Mouse (Mus musculus) layer of hippocampus, postnatal 36 days (tissue): ENCODE measurements around the gene Sh3bgr. TPM values are rescaled to one million over a fixed set of nuclear protein-coding genes. Genes with fewer than 3 reads are reported as not detected.
A peak's percentile ranks its signal among the peaks of the same experiment; 100 is the strongest.

Source experiments
- DNase-seq, 2 experiments: peaks; one replicate each; pipeline ENCODE4 v3.0.0; 2022
- total RNA-seq, 2 experiments: library from RNA; stranded (reverse); gene quantifications; 2 replicates each; pipeline ENCODE4 v1.2.3; 2021

The Sh3bgr gene
- 1 to 10 TPM; 2.2 to 2.9 TPM for total RNA-seq

DNA sequence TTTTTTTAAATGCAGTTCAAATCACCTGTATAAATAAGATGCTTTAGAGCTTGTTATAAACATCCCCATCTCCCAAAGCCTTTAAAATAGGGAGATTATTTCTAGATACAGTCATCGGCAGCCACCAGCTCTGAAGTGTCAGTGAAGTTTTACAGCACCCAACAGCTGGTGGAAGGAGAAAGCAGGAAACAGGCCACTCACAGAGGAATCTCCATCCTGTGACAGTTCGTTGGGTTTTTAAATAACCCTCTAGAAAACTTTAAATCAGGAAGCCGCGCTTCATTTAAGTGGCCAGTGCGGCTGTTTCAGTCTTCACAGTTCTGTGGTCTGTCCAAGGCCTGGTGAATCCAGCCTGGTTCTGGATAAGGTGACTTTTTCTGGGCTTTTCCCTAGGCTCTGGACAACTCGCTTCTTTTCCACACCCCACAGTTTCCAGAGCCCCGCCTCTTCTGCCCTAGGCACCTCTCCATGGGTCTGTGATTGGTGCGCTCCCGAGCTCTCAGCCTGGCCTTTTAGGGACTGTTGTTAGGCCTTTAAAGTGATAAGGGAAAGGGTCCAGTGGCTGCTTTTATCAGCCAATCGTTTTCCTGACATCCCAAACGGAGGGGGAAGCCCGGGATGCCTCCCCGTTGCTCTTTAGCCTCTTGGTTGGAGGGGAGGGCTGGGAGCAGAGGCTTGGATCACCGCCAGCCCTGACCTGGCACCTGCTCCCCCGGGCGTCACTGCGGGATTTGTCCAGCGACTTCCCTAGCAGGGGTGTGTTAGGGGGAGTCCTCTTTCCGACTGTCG lies at the start of gene Sh3bgr:
Sh3bgr (plus strand) TSS at position 538 of the 789 bp plus-strand sequence.
- peak in 1 of 2 experiments; percentile 20 for DNase-seq

DNA sequence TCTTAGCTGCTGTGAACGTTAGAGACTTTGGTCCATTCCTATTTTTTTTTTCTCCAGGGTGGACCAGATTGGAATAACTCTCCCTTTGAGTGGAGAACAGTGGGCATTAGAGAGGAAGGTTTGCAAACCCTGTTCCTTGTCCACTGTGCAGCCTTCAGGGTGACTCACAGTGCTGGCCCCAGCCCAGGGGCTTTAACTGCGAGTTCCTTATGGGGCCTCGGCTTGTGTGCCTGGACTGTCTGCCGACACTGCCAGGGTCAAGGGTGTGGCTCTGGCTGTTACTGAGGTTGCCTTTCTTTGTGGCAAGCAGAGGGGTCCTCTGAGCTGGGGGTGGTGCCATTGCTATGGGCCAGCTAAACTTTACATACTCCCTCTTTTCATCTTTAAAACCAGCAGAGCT lies 49.3 kb upstream of the Sh3bgr start:
- DNase-seq = no peak

DNA sequence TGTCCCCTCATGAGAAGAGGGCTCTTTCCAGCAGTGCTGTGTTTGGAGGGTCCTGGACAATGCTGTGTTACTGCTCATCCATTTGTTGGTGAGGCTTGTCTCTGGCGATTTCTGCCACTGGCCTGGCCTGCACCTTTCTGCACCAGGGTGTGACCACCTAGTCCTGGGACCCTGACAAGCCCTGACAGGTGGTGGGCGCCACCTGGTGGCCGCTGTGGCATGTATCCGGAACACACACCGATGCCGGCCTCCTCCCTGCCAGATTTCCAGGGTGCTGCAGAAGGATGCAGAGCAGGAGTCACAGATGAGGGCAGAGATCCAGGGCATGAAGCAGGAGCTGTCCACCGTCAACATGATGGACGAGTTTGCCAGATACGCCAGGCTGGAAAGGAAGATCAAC lies 48.7 kb upstream of the Sh3bgr start:
- DNase-seq = peak in 1 of 2 experiments; percentile 42

DNA sequence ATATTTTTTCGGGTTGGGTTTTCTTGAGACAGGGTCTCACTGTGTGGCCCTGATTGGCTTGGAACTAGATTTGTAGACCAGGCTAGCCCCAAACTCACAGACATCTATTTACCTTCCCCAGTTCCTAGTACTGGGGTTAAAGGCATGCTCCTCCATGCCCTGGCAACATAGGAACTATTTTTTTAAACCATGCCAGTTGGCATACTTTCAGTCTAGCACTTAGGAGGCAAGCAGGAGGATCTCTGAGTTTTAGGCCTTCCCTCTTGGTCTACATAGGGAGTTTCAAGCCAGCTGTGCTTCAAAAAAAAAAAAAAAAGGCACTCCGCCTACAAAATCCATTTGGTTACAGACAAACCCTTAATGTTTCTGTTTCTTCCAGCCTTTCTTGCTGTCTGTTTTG lies 45.8 kb upstream of the Sh3bgr start:
- no peak for DNase-seq

DNA sequence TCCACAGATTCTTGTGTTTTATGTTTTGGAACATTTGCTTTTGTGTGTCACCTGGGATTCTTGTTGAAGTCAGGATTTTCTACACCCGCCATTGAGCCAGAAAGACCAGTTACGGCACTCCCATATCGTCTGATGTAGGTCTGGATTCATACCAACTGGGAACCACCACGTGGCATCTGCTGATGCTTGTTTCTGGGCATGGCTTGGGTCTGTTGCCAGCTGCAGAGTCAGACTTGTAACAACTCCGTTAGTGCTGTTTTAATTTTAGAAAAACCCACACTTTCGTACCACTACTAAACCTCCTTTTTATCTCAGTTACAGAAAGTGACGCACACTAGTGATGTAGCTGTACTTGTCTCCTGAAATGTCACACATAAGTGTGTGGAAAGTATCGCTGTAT lies 44.2 kb upstream of the Sh3bgr start:
- peak; percentile 59 to 66 for DNase-seq

DNA sequence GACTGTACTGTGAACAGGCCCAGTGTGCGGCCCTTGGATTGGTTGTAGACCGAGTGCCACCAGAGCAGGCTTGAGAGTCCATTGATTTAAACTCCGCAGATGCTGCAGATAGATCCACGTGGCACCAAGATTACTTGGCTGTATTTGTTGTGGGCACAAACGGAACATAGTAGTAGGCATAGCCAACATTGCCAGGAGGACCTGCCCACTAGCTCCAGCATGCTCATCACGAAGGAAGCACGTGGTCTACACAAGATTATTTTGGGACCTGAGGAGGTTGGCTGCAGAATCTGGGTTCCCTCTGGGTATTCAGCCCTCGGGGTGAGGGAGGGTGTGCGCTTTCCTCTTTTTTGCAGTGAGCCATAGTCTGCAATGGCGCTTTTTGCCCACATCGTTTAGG lies 43.1 kb upstream of the Sh3bgr start:
- DNase-seq = peak; percentile 32 to 49

DNA sequence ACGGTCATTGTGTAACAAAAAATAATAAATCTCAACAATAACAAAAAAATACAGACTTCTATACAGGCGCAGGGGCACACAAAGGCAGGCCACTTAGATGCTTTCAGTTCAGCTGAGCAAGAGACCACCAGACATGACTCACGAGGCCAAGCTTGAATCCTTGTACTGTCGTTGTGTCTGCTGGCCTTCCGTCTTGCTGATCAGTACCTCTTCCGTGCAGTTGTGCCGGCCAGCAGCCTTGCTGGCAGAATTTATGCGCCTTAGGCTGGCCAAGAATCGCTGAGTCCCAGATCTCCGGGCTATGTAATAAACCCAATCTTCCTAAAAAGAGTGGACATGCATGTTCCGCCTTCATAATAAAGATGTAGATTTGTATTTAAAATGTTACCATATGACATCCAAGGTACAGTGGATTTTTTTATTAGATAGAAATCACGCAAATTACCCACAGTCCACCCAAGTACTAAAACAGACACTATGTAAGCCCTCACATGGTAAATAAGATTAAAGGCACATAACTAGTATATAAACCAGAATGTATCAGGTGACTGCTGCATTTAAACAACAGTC lies 41.7 kb upstream of the Sh3bgr start:
- DNase-seq = no peak

DNA sequence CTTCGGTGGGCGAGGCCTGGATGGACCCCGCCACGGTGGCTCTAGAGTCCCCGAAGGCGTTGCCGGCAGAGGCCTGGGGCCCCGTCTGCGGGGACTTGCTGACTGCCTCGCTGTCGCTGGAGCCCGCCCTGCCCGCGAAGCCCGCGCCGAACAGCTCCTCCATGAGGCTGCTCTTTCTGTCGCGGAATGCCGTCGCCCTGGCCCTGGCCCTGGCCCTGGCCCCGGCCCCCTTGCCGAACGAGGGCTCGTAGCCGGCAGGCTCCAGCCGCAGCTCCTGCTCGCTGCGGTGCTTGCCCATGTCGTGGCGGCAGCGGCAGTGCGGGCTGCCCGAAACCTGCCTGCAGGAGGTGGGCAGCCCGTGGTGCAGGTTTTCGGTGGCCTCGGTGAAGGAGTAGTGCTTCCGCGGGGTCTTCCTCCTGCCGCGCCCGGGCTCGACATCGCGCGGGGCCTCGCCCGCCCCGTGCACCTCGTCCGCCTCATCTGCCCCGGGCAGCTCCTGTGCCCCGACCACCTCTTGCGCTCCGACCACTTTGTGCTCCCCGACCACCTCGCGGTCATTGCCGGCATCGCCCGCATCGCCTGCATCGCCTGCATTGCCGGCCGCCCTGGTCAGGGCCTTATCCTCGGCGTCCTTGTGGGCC lies 41.0 kb upstream of the Sh3bgr start:
- DNase-seq = peak; percentile 27 to 42

DNA sequence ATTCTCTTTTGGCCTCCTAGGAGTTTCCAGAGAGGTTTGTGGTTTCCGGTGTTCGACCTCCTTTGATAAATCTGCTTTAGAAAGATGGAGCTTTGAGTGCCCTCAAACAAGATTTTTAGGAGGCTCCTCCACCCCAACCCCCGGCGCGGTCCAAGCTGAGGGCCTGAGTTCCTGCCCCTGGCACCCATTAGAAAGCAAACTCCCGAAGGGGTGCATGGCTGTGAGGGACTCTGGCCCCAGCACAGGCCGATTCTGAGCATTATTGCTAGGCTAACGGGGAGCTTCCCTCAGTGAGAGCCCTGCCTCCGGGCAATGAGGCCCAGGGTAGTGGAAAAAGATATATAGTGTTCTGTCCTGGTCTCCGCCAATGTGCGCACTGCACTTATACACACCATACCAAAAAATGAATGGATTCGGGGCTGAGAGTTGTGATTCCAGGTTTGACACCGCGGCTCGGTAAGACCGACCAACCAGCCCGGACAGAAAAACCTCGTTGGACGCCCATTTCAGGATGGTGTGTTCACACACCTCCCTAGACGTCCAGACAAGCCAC lies 40.4 kb upstream of the Sh3bgr start:
- DNase-seq = no peak

DNA sequence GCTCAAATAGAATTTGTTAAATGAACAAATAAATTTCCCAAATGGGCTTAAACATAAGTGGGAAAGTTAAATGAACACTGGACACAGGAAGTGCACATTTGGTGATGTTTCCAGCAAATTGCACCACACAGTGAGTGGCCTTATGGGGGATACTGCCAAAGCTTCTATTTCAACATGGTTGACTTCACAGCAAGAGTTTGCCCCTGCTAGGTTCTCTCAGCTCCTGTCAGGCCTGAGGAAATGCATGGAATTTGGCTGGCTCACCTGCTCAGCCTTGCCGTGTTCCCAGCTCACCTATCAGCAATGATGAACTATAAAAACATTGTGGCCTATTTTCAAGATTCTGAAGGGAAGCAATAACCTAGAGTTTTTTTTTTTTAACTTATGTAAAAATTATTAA lies 39.3 kb upstream of the Sh3bgr start:
- DNase-seq = no peak

DNA sequence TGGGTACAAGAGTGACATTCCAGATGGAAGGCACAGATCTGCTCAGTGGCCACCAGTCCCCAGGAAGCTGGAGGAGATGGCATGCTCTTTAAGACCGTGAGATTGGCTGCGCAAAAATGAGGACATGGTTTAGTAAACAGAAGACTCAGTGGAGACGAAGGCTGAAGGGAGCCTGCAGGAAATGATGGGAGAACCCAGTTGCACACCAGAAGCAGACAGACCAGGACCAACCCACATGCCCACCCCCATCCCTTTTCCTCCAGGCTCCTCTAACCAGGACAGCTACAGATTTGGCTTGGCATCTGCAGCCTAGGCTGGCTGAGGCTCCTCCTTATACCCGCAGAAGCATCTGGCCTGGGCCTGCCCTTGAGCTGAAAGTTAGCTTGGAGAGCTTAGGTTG lies 38.9 kb upstream of the Sh3bgr start:
- DNase-seq = no peak

DNA sequence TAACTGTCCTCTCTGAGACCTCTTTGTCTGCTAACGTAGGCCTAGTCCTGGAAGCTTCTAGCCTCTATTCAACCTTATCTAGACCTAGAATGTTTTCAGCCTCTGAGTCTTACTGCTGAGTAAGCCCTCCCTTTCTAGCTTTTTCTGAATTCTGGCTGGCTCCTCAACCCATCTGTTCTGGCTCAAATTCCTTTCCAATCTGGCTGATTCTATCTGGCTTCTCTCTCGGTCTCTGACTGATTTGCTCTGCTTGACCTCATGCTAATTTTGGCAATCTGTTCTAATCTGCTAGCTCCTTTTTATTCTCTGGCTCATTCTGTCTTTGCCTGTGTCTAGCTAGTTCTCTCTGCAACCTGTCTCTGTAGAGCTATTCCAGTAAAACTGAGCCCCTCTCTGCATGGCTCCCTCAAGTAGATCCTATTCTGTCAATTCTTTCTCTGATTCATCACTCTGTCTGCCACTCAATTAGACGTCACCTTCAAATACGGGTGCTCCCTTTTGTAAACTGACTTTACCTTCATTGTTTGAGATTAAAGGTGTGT lies 34.5 kb upstream of the Sh3bgr start:
- DNase-seq = no peak

DNA sequence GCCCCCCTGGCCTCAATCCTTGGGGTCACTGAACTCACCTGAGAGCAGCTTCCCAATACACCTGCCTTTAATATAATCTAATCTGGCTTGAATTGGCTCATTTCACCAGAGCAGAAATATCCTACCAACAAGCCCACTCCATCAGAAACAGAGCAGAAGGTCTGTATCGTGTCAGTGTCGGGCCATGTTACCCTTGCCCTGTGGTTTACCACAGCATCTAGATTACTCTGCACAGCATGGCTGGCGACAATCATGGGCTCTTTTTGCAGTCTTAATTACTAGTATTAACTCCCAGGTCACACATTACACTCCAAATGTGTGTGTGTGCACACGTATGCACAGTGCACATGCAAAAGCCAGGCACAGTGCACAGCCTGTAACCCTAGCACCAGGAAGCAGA lies 31.4 kb upstream of the Sh3bgr start:
- DNase-seq = no peak

DNA sequence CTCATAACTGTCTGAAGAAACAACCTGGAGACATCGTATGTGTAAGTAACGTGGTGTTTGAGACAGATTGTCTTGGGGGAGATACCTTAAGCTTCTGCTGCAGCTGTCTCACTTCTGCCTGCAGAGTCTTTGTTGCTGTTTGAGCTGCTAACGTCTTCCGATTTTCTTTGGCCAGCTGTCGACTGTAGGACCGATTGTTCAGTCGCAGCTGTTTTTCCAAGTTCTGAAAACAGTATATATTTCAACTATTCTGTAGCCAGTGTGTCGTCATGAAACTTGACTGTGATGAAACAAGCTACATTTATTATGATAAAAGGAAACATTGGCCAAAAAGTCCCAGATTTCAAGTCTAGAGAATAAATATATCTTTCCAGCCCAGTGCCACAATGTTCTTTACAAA lies 26.6 kb upstream of the Sh3bgr start:
- no peak for DNase-seq

DNA sequence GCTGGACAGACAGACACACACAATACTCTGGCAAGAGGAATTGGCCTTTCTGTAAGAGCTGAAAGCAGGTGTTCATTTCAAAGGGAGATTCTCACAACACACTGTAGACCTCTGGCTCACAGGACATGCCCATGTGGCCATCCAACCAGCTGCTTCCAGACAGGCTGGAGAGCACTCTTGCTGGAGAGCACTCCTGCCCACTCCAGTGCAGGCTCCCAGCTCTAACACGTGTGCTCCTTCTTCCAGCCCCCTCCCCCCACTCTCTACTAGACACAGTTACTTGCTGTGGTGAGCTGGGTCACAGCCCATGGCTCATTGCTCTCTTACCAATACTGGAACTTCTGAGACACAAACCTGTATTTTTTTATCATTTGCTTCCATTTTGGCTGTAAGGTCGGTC lies 24.9 kb upstream of the Sh3bgr start:
- DNase-seq = no peak

DNA sequence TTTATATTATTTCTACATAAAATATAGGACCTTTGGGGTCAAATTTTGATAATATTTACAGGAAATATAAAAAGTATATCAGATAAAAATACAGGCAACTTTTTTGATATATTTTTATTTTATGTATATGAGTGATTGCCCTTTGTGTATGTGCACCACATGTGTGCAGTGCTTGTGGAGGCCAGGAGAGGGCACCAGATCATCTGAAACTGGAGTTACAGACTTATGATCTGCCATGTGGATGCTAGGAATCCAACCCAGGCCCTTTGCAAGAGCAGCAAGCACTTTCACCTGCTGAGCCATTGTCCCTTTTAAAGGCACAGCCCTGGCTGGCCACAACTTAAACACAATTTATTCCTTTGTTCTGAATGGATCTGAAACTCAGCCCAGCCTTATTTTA lies 21.1 kb upstream of the Sh3bgr start:
- no peak for DNase-seq

DNA sequence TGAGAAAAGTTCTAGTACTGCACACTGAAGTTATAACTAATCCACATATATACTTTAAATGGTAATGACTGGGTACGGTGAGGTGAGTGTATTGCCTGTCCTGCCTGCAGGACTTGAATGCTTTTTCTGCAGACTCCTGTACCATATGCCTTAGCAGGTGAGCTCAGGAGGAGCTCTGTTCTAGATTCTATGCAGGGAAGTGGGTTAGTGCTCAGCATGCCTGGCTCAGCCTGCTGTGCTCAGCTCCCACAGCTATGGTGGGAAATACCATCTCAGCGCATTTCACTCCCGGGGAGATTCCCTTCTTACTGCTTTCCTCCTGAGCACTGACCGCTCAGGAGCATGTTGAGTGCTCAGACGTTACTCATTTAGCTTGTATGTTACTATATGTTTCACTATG lies 12.6 kb upstream of the Sh3bgr start:
- DNase-seq = no peak

DNA sequence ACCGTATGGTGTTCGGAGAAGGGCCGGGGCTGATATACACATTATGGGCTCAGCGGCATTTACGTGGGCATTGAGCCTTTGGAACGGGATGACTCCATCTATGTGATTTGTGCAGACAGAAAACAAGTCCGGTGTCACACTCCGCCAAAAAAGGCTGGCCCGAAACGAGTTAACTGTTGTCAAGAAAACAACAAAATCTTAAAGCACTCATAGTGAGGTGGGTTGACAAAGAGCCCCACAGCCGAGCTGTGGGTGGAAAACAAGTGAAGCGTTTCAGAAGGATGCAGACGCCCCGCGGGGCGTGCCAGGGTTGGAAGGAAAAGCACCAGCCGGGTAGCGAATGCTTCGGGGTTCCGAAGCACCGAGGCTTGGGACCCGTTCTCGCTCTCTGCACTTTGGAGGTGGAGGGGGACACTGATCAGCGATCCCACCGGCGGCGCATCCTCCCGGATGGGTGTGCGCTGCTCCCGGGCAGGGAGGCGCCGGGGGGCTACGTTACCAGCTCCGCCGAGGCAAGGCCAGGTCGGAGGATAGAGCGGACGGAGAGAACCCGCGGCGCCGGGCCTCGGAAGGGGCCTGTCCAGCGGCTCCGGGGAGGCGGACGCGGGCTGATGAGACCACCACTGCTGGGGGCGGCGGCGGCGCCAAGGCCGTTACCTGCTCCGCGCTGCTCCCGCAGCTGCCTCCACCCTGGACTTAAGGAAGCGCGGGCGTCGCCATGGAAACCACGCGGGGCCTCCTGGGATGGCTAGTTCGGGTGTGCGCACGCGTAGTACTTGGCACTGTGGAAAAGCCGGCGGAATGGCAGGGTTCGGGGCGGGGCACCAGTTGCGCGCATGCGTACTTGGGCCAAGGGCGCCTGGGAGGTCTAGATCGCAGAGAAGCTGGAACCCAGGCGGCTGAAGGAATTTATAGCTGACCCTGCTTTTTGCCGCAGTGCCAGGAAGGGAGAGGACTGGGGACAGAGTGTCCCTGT lies 8.4 kb upstream of the Sh3bgr start, which contains the start of gene Lca5l:
Lca5l (minus strand) TSS at position 741 of the 976 bp plus-strand sequence.
- peak; percentile 99 for DNase-seq

DNA sequence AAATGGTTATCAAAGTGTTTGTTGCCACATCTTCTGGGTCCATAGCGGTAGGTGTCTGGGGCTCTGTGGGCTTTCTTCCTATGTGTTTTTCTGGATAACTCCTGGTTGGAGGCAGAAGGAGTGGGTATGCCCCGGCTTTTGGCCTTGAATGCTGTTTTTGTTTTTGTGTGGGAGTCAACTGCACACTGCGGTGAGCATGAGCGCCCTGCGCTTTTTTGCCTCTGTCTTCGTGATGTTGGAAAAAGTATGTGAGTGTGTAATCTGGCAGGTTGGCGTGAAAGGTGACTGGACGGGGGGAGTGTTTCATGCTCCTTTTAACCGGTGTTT lies 415 bp downstream of the Sh3bgr start:
- DNase-seq = no peak

DNA sequence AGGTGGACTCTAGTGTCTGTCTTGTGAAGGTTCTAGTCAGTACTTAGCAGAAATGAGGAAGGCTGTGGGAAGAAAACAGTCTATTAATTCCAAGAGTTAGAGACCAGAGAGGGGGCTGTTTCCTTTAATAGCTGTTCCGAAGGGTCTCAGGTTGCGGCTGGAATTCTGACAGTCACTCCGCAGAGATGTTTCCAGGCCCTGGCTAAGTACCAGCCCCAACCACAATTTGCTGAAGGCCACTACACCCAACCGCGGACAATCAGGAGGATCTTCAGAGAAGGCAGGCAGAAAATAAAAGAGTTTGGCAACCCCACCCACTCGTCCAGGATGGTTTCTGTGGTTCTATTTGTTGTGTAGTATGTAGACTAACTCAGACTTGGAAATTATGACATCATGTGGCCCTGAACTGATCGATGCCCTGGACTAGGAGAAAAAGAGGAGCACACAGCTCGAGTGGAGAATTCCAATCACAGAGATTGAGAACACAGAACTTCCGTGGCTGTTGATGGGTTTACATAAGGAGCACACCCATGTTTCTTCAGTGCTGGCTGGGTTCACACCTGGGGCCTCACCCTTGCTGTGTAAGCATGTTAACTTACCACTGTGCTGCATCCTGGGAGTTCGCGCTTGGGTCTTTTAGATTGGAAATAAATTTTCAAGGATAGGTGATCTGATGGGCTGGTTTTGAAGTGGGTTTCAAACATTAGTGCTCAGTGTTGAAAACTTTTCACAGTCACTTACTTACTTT lies 1.4 kb downstream of the Sh3bgr start:
- DNase-seq = no peak

DNA sequence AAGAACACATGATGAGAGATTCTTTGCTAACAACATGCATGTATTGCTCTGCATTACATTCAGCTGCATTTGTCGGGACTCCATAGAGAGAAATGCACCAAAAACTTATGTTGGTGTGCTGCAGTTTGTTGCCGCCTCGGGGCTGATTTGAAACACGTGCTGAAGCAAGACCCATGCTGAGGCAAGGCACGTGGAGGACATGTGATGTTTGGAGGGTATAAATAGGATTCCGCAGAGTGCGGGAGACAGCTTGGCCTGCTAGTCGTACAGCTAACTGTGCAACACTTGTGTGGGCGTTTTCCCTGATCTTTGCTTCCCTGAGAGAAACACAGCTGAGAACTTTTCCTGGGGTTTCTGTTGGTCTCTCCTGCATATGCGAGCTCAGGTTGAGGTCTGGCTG lies 9.5 kb downstream of the Sh3bgr start:
- no peak for DNase-seq
